22 mouse cellular contexts compared by ENCODE assay signal in genomic region chr11:61234174-61234573, GRCm38 (mm10). TPM values are rescaled to one million over a fixed set of nuclear protein-coding genes. Genes with fewer than 3 reads are reported as not detected.
"Had no signal": no experiment of that assay in that cellular context is flagged by ENCODE, and none has a peak within 500 bp of the region (broad histone marks: within the 10 kb centered on the region; RNA-seq: fewer than 3 reads in every experiment).

No protein-coding gene starts in this region.

- DNase-seq: kidney, adult 11 months; kidney, adult 8-10 months; kidney, postnatal 10 days; kidney, postnatal 36 days; layer of hippocampus, postnatal 36 days; left cerebral cortex, postnatal 4 days; lung, embryonic 14.5 days; right cerebral cortex, adult 18-20 months; right cerebral cortex, postnatal 14 days; spleen, adult 18-20 months had no signal

- ATAC-seq: intestine, embryonic 15.5 days; lung, postnatal 0 days; midbrain, embryonic 15.5 days had no signal

- H3K27me3 ChIP-seq: intestine, embryonic 15.5 days; limb, embryonic 15.5 days; midbrain, embryonic 12.5 days; midbrain, embryonic 15.5 days; neural tube, embryonic 12.5 days; neural tube, embryonic 15.5 days; stomach, embryonic 15.5 days had no signal

- H3K27ac ChIP-seq: intestine, embryonic 15.5 days; kidney, embryonic 15.5 days; left cerebral cortex, adult 2 months; limb, embryonic 12.5 days; limb, embryonic 15.5 days; macrophage; midbrain, embryonic 12.5 days; midbrain, embryonic 15.5 days; neural tube, embryonic 12.5 days; neural tube, embryonic 15.5 days; stomach, embryonic 15.5 days had no signal

- H3K4me3 ChIP-seq: intestine, embryonic 15.5 days; kidney, embryonic 15.5 days; left cerebral cortex, adult 2 months; limb, embryonic 12.5 days; limb, embryonic 15.5 days; midbrain, embryonic 12.5 days; midbrain, embryonic 15.5 days; neural tube, embryonic 12.5 days; neural tube, embryonic 15.5 days; stomach, embryonic 15.5 days had no signal

- H3K36me3 ChIP-seq: intestine, embryonic 15.5 days; kidney, embryonic 15.5 days; limb, embryonic 12.5 days; limb, embryonic 15.5 days; midbrain, embryonic 12.5 days; midbrain, embryonic 15.5 days; neural tube, embryonic 12.5 days; neural tube, embryonic 15.5 days; stomach, embryonic 15.5 days had no signal

- H3K4me1 ChIP-seq: stomach, embryonic 15.5 days had no signal

- H3K9me3 ChIP-seq: intestine, embryonic 15.5 days; kidney, embryonic 15.5 days; limb, embryonic 12.5 days; limb, embryonic 15.5 days; midbrain, embryonic 12.5 days; midbrain, embryonic 15.5 days; neural tube, embryonic 12.5 days; neural tube, embryonic 15.5 days; stomach, embryonic 15.5 days had no signal

- H3K4me2 ChIP-seq: intestine, embryonic 15.5 days; kidney, embryonic 15.5 days; limb, embryonic 12.5 days; limb, embryonic 15.5 days; lung, embryonic 14.5 days; midbrain, embryonic 12.5 days; midbrain, embryonic 15.5 days; neural tube, embryonic 12.5 days; neural tube, embryonic 15.5 days; stomach, embryonic 15.5 days had no signal

- H3K9ac ChIP-seq: intestine, embryonic 15.5 days; kidney, embryonic 15.5 days; limb, embryonic 12.5 days; limb, embryonic 15.5 days; lung, embryonic 14.5 days; midbrain, embryonic 12.5 days; midbrain, embryonic 15.5 days; neural tube, embryonic 12.5 days; neural tube, embryonic 15.5 days; stomach, embryonic 15.5 days had no signal

RNA-seq across cellular contexts. Expression of gene Aldh3a1, which starts 26.8 kb away (rescaled TPM):
- polyA plus RNA-seq: intestine, embryonic 15.5 days; lung, embryonic 14.5 days; macrophage; midbrain, embryonic 12.5 days; neural tube, embryonic 12.5 days had no signal
